Mouse (Mus musculus) testis, adult 2 months (tissue): ENCODE results near the gene Golph3l.

ENCODE experiments used
- CTCF ChIP-seq: fragments of 200-500 bp; IDR thresholded peaks from 2 replicates; pipeline ENCODE4 v1.5.1; 2012; ENCODE audit warnings: low read depth, mild to moderate bottlenecking, inconsistent platforms, low read length, moderate library complexity; ENCODE audit not compliant: control insufficient read depth, insufficient read depth, insufficient replicate concordance
- POLR2A ChIP-seq: fragments of 200-500 bp; IDR thresholded peaks from 2 replicates; pipeline ENCODE4 v1.6.1; 2012; ENCODE audit warnings: low read depth, mild to moderate bottlenecking, inconsistent platforms, low read length, moderate library complexity; ENCODE audit not compliant: control insufficient read depth

- TF ChIP-seq CTCF = no peak
- no peak for TF ChIP-seq POLR2A
These were observed 66.7 kb downstream of the Golph3l start for GRCm38 (mm10) chr3:95655437-95655836.
